Mouse (Mus musculus): ENCODE measurements around the gene Gm49336. TPM values are rescaled to one million over a fixed set of nuclear protein-coding genes. Genes with fewer than 3 reads are reported as not detected.

Gm49336 gene
- total RNA-seq, 1 experiment from 2014 or later, result 37.4 TPM

DNA sequence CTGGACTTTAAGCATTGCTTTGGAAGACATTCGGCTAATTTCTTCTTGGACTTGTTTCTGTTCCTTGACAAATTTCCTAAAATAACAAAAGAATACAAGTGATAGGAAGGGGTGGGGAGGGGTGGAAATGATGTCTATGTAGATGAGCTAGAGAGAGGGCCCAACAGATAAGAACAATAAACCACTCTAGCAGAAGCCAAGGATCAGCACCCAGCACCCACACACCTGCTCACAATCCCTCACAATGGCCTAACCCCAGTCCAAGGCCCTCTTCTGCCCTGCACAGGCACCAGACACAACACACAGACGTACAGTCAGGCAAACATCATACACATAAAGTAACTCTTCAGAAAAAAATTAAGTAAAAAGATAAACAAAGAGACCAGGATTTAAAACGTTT lies 12.8 kb downstream of the Gm49336 start:
- no peak for DNase-seq

GRCm38 (mm10) chr14:60219886-60220285 lies 31.4 kb downstream of the Gm49336 start:
- no peak for DNase-seq

GRCm38 (mm10) chr14:60217616-60218015 lies 33.7 kb downstream of the Gm49336 start:
- DNase-seq, result no peak

- DNase-seq, result no peak
These were observed 35.2 kb downstream of the Gm49336 start for GRCm38 (mm10) chr14:60216125-60216524.

DNA sequence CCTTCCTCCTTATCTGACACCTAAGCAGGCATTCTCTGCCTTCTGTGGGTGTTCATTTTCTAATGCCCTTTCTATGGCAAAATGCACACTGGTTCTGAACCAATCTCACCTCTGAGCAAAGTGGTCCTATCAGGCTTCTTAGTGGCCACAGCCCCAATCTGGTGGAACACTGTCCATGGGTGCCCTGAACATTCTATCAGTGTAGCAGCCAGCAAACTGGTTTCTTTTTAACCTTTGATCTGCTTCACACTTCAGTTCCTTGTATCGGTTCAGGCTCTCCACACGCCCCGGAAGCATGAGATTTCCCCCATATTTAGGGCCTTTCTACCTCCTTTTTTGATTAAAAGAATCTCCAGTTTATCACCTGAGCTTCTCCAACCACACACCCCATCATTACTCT lies 36.3 kb downstream of the Gm49336 start:
- no peak for DNase-seq

GRCm38 (mm10) chr14:60214040-60214439 lies 37.3 kb downstream of the Gm49336 start:
- no peak for DNase-seq

- DNase-seq, result no peak
These were observed 42.1 kb downstream of the Gm49336 start for GRCm38 (mm10) chr14:60209166-60209565.

DNA sequence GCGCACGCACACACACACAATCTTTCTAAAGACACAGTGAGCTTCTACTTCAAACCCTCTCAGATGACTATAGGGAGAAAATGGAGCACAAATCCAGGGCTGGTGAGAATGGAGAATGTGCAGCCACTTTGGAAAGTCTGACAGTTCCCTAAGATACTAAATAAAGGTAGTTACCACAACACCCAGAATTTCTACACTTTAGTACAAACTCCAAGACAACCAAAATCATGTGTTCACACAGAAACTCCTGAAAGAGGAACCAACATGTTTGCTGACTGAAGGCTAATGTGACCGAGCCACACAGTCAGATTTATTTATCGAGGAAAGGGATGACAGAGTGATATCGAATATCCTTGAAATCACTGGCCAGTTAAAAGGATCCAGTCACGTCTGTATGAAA lies 46.3 kb downstream of the Gm49336 start:
- no peak for DNase-seq

- no peak for DNase-seq
These were observed 54.4 kb downstream of the Gm49336 start, which contains the start of gene Atp8a2 for GRCm38 (mm10) chr14:60196884-60197283. Gene Atp8a2 (minus strand): TSS chr14:60197179.

GRCm38 (mm10) chr14:60195999-60196398 lies 55.3 kb downstream of the Gm49336 start:
- DNase-seq, result no peak

GRCm38 (mm10) chr14:60194606-60195005 lies 56.7 kb downstream of the Gm49336 start:
- DNase-seq, result no peak

DNA sequence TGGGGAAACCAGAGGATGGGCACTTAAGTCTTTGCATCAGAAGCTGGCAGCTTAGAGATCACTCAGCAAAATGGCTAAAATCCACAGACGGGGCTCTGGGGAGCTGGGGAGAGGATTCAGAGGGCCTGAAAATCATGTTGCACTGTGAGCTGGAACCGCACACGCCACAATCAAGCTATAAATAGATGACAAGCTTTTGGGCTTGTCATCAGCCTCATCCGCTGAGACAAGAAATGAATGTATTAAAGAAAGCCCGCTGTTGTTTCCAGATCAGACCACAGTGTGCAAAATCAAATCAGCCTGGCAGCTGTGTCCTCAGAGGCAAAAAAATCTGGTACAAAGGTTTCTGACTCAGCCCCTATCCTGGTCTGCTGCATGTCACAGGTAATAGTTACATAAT lies 61.5 kb downstream of the Gm49336 start:
- no peak for DNase-seq

DNA sequence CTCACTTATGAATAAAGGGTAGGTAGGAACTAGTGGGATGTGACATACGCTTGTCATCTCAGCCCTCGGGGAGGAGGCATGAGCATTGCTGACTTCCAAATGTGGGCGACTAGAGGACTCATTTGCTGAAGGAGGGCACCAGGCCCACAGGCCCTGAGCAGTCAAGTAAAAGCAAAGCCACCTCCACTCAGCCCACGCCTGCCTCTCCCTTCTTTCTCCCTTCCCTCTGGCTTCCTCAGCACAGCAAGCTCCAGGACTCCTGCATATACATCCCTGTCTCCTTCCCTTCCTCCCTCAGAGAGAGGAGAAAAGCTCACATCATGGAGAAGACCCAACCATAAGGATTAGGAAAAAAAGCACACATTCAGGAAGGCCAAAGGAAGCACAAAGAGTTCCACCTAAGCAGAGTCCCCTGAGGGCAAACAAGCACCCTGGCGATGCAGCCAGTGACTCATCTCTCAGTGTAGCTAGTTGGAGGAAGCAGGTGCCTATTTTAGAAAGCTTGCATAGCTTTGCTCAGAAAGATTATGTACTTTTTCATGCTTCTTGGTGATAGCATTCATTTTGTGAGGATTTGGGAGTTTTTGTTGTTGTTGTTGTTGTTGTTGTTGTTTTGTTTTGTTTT lies 63.0 kb downstream of the Gm49336 start:
- no peak for DNase-seq

DNA sequence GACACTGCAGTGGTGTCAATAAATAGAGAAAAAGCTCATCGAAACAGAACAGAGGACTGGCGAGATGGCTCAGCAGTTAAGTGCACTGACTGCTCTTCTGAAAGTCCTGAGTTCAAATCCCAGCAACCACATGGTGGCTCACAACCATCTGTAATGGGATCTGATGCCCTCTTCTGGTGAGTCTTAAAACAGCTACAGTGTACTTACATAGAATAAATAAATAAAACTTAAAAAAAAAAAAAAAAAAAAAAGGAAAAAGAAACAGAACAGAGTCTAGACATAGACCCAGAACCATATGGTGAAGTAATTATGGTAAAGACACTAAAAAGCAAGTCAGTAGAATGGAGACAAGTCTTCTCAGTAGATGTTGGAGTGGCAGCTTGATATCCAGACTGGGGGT lies 70.0 kb downstream of the Gm49336 start:
- no peak for DNase-seq

DNA sequence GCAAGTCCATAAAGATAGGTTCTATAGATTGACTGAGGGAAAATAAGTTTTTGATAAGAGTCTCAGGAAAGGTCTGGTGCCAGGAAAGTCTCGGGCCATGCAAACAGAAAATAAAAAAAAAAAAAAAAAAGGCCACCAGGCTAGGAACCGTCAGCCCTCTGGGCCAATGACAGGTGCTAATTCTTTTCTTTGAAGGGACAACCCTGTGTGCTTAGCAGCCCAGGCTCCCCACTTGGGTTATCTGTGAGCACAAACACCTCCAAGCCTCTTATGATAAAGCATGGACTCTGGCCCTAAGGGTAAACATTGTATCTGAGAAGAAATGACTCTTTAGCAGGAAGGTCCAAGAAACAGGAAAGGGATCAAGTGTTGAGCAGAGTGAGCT lies 72.7 kb downstream of the Gm49336 start:
- no peak for DNase-seq

DNA sequence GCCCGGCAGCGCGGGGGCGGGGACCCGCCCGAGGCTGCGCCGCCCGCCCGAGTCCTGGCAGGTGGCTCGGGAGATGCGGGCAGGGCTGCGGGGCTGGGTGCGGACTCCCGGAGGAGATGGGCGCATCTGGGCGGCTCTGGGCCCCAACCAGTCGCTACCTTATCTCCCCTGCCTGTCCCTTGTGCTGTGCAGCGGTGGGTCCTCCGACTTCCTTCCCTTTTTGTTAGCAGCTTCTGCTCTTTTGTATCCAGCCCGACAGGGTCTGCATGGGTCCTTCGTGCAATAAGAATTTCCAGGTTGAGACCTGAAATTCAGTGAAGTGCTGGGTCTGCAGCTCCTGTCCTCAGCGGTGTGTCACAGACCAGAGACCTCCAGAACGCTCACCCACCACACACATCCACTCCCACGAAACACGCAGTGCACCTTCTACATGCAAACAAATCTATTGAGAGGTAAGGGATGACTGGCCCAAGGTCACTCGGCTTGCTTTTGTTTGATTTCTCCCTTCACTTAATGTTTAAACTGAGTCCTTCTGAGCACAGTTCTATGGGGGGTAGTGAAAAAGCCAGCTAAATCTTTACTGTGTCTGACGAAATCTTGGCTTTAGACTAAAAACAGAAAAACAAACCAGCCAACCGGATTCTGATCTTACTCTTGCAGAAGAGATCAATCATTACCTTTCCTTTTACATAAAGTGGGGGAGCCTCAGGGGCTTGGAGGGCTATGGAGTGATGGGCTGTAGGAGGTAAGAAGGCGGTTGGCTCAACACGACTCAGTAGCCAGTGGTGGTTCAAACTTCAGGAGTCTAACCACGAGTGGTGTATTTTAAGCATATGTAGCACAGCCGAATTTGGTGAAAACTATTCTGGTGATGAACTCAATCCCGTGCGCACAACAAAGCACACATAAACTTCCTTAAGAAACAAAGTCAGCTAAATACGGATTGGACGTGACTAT lies 73.4 kb downstream of the Gm49336 start:
- no peak for DNase-seq

- peak; percentile 55 for DNase-seq
These were observed 74.3 kb downstream of the Gm49336 start for GRCm38 (mm10) chr14:60176891-60177613.

DNA sequence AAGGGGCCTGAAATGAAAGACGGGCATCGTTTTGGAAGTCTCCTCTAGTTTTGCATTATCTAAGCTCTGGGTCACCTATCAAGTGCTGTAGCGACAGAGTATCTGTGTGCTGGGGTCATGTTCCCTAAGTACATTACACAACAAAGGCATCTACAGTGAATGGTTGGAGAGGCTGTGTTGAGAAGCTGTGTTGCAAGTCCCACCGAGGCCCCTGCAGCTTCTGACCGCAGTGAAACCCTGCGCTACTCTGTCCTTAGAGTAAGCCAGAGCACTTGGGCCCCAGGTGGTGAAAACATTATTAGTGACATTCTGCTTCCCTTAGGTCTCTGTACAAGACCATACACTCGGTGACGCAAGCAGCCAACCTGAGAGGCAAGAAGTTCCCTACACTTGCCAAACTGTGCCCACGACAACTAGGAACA lies 74.8 kb downstream of the Gm49336 start:
- no peak for DNase-seq

- DNase-seq, result no peak
These were observed 78.8 kb downstream of the Gm49336 start for GRCm38 (mm10) chr14:60172286-60173055.

GRCm38 (mm10) chr14:60170845-60171610 lies 80.3 kb downstream of the Gm49336 start:
- DNase-seq, result no peak

DNA sequence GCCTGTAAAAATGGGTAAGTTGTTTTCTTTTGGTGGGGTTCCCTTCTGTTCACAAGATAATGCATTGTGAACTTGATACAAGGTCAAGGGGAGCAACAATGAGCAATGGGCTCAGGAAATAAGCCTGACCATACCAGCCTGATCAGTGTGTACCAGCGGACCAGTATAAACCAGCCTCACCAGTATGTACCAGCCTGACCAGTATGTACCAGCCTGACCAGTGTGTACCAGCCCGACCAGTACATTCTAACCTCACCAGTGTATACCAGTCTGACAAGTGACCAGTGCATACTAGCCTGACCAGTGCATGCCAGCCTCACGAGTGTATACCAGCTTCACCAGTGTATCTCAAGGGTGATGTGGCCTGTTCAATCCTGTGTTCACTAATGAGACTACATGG lies 87.9 kb downstream of the Gm49336 start:
- no peak for DNase-seq

Measured in adrenal gland, postnatal 25 days (tissue).